Mouse (Mus musculus) small intestine, adult 2 months (tissue): ENCODE results near the gene Stim1. TPM values are rescaled to one million over a fixed set of nuclear protein-coding genes. Genes with fewer than 3 reads are reported as not detected.

Source experiments
- H3K27ac ChIP-seq: fragments of 200-500 bp; 2 replicates; pipeline ENCODE4 v1.5.1; 2012; ENCODE audit warnings: low read depth, low read length, control low read depth, inconsistent platforms; ENCODE audit not compliant: insufficient read depth
- H3K27me3 ChIP-seq: fragments of 200-500 bp; 2 replicates; pipeline ENCODE4 v1.6.1; 2012; ENCODE audit warnings: mild to moderate bottlenecking, moderate library complexity, low read length, inconsistent platforms; ENCODE audit not compliant: control insufficient read depth, insufficient read depth
- H3K36me3 ChIP-seq: fragments of 200-500 bp; 2 replicates; pipeline ENCODE4 v1.6.1; 2012; ENCODE audit warnings: mild to moderate bottlenecking, low read length, control low read depth, inconsistent platforms; ENCODE audit not compliant: control insufficient read depth, insufficient read depth
- H3K4me1 ChIP-seq: fragments of 200-500 bp; 2 replicates; pipeline ENCODE4 v1.6.1; 2012; ENCODE audit warnings: low read length, inconsistent platforms, mixed read lengths; ENCODE audit not compliant: control insufficient read depth, insufficient read depth, insufficient read length
- H3K4me3 ChIP-seq: fragments of 200-500 bp; 2 replicates; pipeline ENCODE4 v1.5.1; 2012; ENCODE audit warnings: low read depth, mild to moderate bottlenecking, control low read depth, inconsistent platforms, low read length, moderate library complexity
- CTCF ChIP-seq: fragments of 200-500 bp; IDR thresholded peaks from 2 replicates; pipeline ENCODE4 v1.5.1; 2012; ENCODE audit warnings: low read depth, mild to moderate bottlenecking, control low read depth, inconsistent platforms, low read length, moderate library complexity, mixed read lengths; ENCODE audit not compliant: insufficient replicate concordance, insufficient read length; ENCODE audit errors: extremely low read depth
- POLR2A ChIP-seq: fragments of 200-500 bp; IDR thresholded peaks from 2 replicates; pipeline ENCODE4 v1.6.1; 2012; ENCODE audit warnings: low read depth, mild to moderate bottlenecking, control low read depth, inconsistent platforms, low read length, moderate library complexity
- WGBS: fragments of 180-500 bp; shearing (Covaris S2); methylation state at CpG from one replicate; pipeline ENCODE4 v1.1.7; 2018; 5-methylcytosine and 5-hydroxymethylcytosine counted together
- polyA plus RNA-seq: library from polyadenylated mRNA; depleted of rRNA; stranded (reverse); fragments of >200 nt; gene quantifications from 2 replicates; pipeline ENCODE4 v1.2.3, GENCODE M21; 2012

Gene Stim1
- polyA plus RNA-seq, 1 experiment = 20.7 TPM

DNA sequence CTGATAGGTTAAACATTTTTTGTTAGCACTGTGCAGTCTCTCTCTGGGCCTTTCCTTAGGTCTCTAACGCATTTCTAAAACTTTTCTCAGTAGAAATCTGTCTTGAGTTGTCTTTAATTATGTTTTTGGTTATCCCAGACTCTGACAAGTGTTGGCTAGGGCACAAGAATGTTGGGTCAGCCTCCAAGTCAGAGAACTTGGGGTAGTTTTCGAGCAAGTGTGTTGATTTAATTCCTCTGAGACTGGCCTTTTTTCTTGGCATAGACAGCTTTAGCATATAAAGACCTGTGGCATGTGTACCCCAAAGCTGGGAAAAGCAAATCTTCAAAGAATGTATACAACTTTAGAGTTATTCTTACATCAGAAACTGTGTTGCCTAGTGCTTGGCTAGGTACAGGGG lies 78.3 kb downstream of the Stim1 start:
- no peak overlapping the region for H3K4me3 ChIP-seq
- H3K27me3 ChIP-seq = no peaks in the 10 kb centered on the region
- TF ChIP-seq POLR2A (no peak), CTCF (no peak)
- no peaks in the 10 kb centered on the region for H3K36me3 ChIP-seq
- no peak overlapping the region for H3K27ac ChIP-seq
- WGBS = 73% methylated on average over 2 of the region's 2 CpGs
- no peaks in the 10 kb centered on the region for H3K4me1 ChIP-seq

DNA sequence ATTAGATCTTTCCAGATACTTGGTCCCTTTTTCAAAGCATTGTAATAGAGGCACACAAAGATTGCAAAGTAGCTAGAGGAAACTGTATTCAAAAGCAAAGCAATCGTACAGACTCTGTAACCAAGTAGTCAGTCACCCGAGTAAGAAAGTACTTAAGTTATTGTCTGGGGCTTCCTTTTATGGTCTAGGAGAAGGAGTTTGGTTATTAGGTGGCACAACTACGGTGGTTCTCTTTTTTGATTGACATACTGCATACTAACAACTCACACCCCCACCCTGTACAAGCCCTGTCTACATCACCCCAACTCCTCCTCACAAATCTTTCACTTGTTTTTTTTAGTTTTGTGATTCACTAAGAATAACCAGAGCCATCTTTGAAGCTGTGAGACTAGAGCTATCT lies 79.7 kb downstream of the Stim1 start:
- no peak for TF ChIP-seq POLR2A
- TF ChIP-seq CTCF = no peak
- H3K27ac ChIP-seq = no peak overlapping the region
- no peaks in the 10 kb centered on the region for H3K4me1 ChIP-seq
- WGBS = 58% methylated on average over 3 of the region's 3 CpGs
- no peaks in the 10 kb centered on the region for H3K36me3 ChIP-seq
- no peaks in the 10 kb centered on the region for H3K27me3 ChIP-seq
- no peak overlapping the region for H3K4me3 ChIP-seq

DNA sequence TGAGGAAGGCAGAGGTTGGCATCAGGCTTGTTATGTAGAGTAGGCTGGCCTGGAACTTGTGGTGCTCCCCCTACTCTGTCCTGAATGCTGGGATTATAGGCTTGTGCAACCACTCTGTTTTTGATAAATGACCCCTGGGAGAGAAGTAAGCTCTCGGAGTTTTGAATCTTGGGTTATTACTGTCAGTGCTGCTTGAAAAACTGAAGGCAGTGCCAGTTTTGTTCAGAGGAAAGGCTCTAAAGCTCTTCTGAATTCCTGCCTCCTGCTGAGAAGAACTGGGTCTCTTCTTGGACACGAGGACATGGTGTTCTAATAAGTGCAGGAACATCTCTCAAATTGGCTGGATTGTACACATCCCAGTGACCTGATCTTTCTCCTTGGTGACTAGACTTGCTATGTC lies 81.1 kb downstream of the Stim1 start:
- no peaks in the 10 kb centered on the region for H3K27me3 ChIP-seq
- no peaks in the 10 kb centered on the region for H3K36me3 ChIP-seq
- no peak overlapping the region for H3K4me3 ChIP-seq
- 83% methylated on average over 2 of the region's 2 CpGs for WGBS
- no peaks in the 10 kb centered on the region for H3K4me1 ChIP-seq
- TF ChIP-seq CTCF (no peak), POLR2A (no peak)
- peak overlapping the region; percentile 41; the same call in 1 of the 2 replicates for H3K27ac ChIP-seq

GRCm38 (mm10) chr7:102349236-102349635 lies 81.6 kb downstream of the Stim1 start:
- 86% methylated on average over 5 of the region's 5 CpGs for WGBS
- no peak for TF ChIP-seq POLR2A
- TF ChIP-seq CTCF = no peak
- Histone ChIP-seq H3K4me1 (no peaks in the 10 kb centered on the region), H3K27ac (no peak overlapping the region), H3K4me3 (no peak overlapping the region), H3K36me3 (no peaks in the 10 kb centered on the region), H3K27me3 (no peaks in the 10 kb centered on the region)

- H3K27ac ChIP-seq = no peak overlapping the region
- no peaks in the 10 kb centered on the region for H3K36me3 ChIP-seq
- 36% methylated on average over 1 of the region's 1 CpGs for WGBS
- H3K4me1 ChIP-seq = no peaks in the 10 kb centered on the region
- H3K27me3 ChIP-seq = no peaks in the 10 kb centered on the region
- no peak overlapping the region for H3K4me3 ChIP-seq
- TF ChIP-seq CTCF (no peak), POLR2A (no peak)
Observed at GRCm38 (mm10) chr7:102353420-102353819, 85.8 kb downstream of the Stim1 start.

GRCm38 (mm10) chr7:102358124-102358523 lies 90.5 kb downstream of the Stim1 start:
- no peak for TF ChIP-seq POLR2A
- TF ChIP-seq CTCF = no peak
- H3K36me3 ChIP-seq = no peaks in the 10 kb centered on the region
- H3K4me3 ChIP-seq = no peak overlapping the region
- H3K27ac ChIP-seq = no peak overlapping the region
- H3K27me3 ChIP-seq = no peaks in the 10 kb centered on the region
- H3K4me1 ChIP-seq = no peaks in the 10 kb centered on the region
- 93% methylated on average over 3 of the region's 3 CpGs for WGBS

GRCm38 (mm10) chr7:102361297-102361696 lies 93.7 kb downstream of the Stim1 start:
- 62% methylated on average over 2 of the region's 2 CpGs for WGBS
- no peaks in the 10 kb centered on the region for H3K36me3 ChIP-seq
- no peaks in the 10 kb centered on the region for H3K27me3 ChIP-seq
- no peak overlapping the region for H3K4me3 ChIP-seq
- H3K27ac ChIP-seq = no peak overlapping the region
- H3K4me1 ChIP-seq = no peaks in the 10 kb centered on the region
- TF ChIP-seq CTCF (no peak), POLR2A (no peak)

DNA sequence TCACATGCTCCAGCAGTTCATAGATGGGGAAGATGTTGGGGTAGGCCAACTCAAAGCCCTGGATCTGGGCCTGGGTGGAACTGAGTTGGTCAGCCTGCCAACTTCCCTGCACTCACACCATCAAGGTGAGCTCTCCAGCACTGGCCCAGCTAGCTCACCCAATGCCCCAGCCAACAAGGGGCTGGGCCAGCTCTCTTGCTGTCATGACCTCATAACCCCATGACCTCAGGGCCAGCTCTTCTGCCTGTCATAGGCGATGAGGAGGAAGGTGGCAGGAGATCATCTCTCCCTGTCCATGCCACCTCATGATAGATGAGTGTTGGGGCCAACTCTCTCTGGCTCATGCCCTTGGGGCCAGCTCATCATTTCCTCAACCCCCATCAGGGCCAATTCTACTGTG lies 96.2 kb downstream of the Stim1 start:
- no peaks in the 10 kb centered on the region for H3K4me1 ChIP-seq
- H3K27me3 ChIP-seq = no peaks in the 10 kb centered on the region
- H3K27ac ChIP-seq = no peak overlapping the region
- TF ChIP-seq CTCF (no peak), POLR2A (no peak)
- WGBS = 88% methylated on average over 1 of the region's 1 CpGs
- no peaks in the 10 kb centered on the region for H3K36me3 ChIP-seq
- no peak overlapping the region for H3K4me3 ChIP-seq
